In the genomic region with DNA sequence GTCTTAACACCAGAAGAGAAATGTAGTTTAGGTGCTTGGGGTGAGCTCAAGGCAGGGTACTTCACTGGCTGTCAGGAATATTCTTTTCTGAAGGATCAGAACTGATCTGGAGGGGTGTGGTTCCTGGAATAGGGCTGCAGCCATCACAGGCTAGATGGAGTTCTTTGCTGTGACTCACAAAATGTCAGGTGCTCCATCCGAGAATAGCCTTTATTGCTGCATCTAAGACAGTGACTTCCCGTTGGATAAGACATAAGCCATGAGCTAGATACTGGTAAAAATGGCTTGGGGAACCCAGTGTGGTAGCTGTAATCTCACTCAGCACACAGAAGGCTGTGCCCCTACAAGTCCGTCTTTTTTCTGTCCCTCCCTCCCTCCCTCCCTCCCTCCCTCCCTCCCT, we compare ENCODE assay signal across 11 mouse cellular contexts.
"Had no signal": no experiment of that assay in that cellular context is flagged by ENCODE, and none has a peak within 500 bp of the region (broad histone marks: within the 10 kb centered on the region; RNA-seq: fewer than 3 reads in every experiment).

No protein-coding gene starts in this region.

- ATAC-seq: liver, postnatal 0 days; lung, postnatal 0 days; midbrain, embryonic 13.5 days; midbrain, embryonic 15.5 days had no signal

- DNase-seq: liver, postnatal 0 days; lung, adult 2 months; lung, postnatal 14 days; lung, postnatal 36 days; right cerebral cortex, postnatal 25 days; thymus, adult 18-20 months; thymus, postnatal 14 days; thymus, postnatal 36 days had no signal
